Mouse (Mus musculus): ENCODE measurements at regions not wholly inside any gene's neighbourhood (a gene's known extent, or its start where the extent isn't known, plus 50 kb on each side); places are given as distances from the start of the nearest gene placed in this dataset.

GRCm38 (mm10) chr9:111838069-111838820 lies 148.1 kb upstream of the Stac start:
- in situ Hi-C loops (cut with MboI, MseI): no loop called here

- in situ Hi-C loops (cut with MboI, MseI): no loop called here
These were observed 131.9 kb upstream of the Stac start for GRCm38 (mm10) chr9:111822094-111822493.

GRCm38 (mm10) chr9:111817461-111817860 lies 127.3 kb upstream of the Stac start:
- in situ Hi-C loops (cut with MboI, MseI): no loop called here

GRCm38 (mm10) chr9:111804931-111805330 lies 114.8 kb upstream of the Stac start:
- in situ Hi-C loops (cut with MboI, MseI): no loop called here

- in situ Hi-C loops (cut with MboI, MseI): no loop called here
These were observed 111.2 kb upstream of the Stac start for GRCm38 (mm10) chr9:111801381-111801780.

GRCm38 (mm10) chr9:111800869-111801268 lies 110.7 kb upstream of the Stac start:
- in situ Hi-C loops (cut with MboI, MseI): no loop called here

GRCm38 (mm10) chr9:111778981-111779380 lies 88.8 kb upstream of the Stac start:
- in situ Hi-C loops (cut with MboI, MseI): no loop called here

GRCm38 (mm10) chr9:111777433-111778135 lies 87.4 kb upstream of the Stac start:
- in situ Hi-C loops (cut with MboI, MseI): no loop called here

GRCm38 (mm10) chr9:111774229-111774628 lies 84.1 kb upstream of the Stac start:
- in situ Hi-C loops (cut with MboI, MseI): no loop called here

- in situ Hi-C loops (cut with MboI, MseI): loop anchor here (10.0 kb wide), 1 partner anchor 532 kb away; no protein-coding TSS in a partner anchor
These were observed 72.7 kb upstream of the Stac start for GRCm38 (mm10) chr9:111762653-111763468.

- in situ Hi-C loops (cut with MboI, MseI): no loop called here
These were observed 65.1 kb upstream of the Stac start for GRCm38 (mm10) chr9:111755235-111755634.

GRCm38 (mm10) chr9:111746151-111746550 lies 56.0 kb upstream of the Stac start:
- in situ Hi-C loops (cut with MboI, MseI): no loop called here

GRCm38 (mm10) chr9:111745206-111745605 lies 55.1 kb upstream of the Stac start:
- in situ Hi-C loops (cut with MboI, MseI): no loop called here
